Mouse (Mus musculus) midbrain, embryonic 16.5 days (tissue): ENCODE data around the gene Brd7. TPM values are rescaled to one million over a fixed set of nuclear protein-coding genes. Genes with fewer than 3 reads are reported as not detected.
A peak's percentile ranks its signal among the peaks of the same experiment; 100 is the strongest.

Experiments used
- ATAC-seq: fragments of 200-750 bp; cut with Nextera tagmentation; 2 replicates; pipeline ENCODE4 v1.8.0; 2017; ENCODE audit warnings: moderate TSS enrichment
- H3K27ac ChIP-seq: fragments of 300-500 bp; sonication (generic); 2 replicates; pipeline ENCODE4 v1.5.1; 2014; ENCODE audit warnings: mild to moderate bottlenecking, low read length, mixed read lengths
- H3K27me3 ChIP-seq: fragments of 300-500 bp; sonication (generic); 2 replicates; pipeline ENCODE4 v1.6.1; 2014; ENCODE audit warnings: low read depth, low read length, mixed read lengths; ENCODE audit not compliant: control insufficient read depth, insufficient read depth
- H3K36me3 ChIP-seq: fragments of 300-500 bp; sonication (generic); 2 replicates; pipeline ENCODE4 v1.6.1; 2014; ENCODE audit warnings: mild to moderate bottlenecking, low read length, moderate library complexity, mixed read lengths; ENCODE audit not compliant: control insufficient read depth, insufficient read depth
- H3K4me1 ChIP-seq: fragments of 300-500 bp; sonication (generic); 2 replicates; pipeline ENCODE4 v1.6.1; 2014; ENCODE audit warnings: mild to moderate bottlenecking, low read length, mixed read lengths; ENCODE audit not compliant: control insufficient read depth, insufficient read depth
- H3K4me2 ChIP-seq: fragments of 300-500 bp; sonication (generic); 2 replicates; pipeline ENCODE4 v1.6.1; 2014; ENCODE audit warnings: mild to moderate bottlenecking, low read length, mixed read lengths
- H3K4me3 ChIP-seq: fragments of 300-500 bp; sonication (generic); 2 replicates; pipeline ENCODE4 v1.5.1; 2014; ENCODE audit warnings: low read depth, mild to moderate bottlenecking, low read length, moderate library complexity, mixed read lengths
- H3K9ac ChIP-seq: fragments of 300-500 bp; sonication (generic); 2 replicates; pipeline ENCODE4 v1.6.1; 2014; ENCODE audit warnings: low read depth, low read length, mixed read lengths
- H3K9me3 ChIP-seq: fragments of 300-500 bp; sonication (generic); replicated peaks from 2 replicates; pipeline ENCODE4 v1.6.1; 2014; ENCODE audit warnings: mild to moderate bottlenecking, low read length, mixed read lengths; ENCODE audit not compliant: control insufficient read depth, poor library complexity, severe bottlenecking
- WGBS: fragments of 180-500 bp; shearing (Covaris S2); extraction: QIAGEN DNeasy Blood & Tissue Kit; methylation state at CpG from one replicate; pipeline ENCODE4 v1.1.7; 2014; 5-methylcytosine and 5-hydroxymethylcytosine counted together
- polyA plus RNA-seq: library from polyadenylated mRNA; unstranded; fragments of >200 nt; fragmentation: Nextera tagmentation; extraction: Ambion mirVana; gene quantifications from 2 replicates; pipeline ENCODE4 v1.2.1, GENCODE M21; 2015

Brd7 gene
- polyA plus RNA-seq: 57.8 and 66.0 TPM in 2 replicates

DNA sequence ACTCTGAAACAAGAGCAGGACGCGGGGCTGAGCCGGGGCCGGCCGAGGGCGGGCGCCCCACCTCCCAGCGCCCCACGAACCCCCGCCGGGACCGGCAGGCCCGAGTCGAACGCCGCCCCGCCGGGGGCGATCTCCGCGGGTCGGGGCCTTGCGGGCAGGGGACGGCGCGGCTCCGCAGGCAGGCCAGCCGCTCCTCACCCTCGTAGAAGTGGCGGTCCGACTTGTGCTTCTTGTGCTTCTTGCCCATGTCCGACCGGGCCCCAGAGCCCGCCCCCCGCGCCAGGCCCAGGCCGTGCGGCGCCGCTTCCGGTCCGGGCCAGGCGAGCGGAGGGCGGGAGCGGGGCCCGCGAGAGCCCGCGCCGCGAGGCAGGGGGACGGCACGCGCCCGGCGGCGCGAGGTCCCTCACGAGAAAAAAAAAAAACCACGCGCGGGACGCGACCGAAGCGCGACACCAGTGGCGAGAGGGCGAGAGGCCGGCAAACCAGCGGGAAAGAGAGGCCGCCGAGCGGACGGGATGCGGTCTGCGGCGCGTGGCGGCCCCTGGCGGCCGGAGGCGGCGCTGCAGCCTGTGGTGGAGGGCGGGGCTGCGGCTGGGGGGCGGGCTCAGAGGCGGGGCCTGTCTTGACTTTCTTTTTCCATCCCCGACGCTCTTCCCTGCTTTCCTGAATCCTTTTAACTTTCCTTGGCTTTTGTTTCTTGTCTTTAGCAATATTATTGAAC is at the start of gene Brd7:
Brd7 (minus strand) TSS at position 487 of the 721 bp plus-strand sequence.
- Histone ChIP-seq H3K4me2 (peak within 1 kb of the TSS; percentile 97), H3K4me1 (peaks cover 24% of the 10 kb centered on the region), H3K9me3 (no peaks in the 10 kb centered on the region), H3K4me3 (peak within 1 kb of the TSS; percentile 98), H3K27ac (peak within 1 kb of the TSS; percentile 83), H3K9ac (peak within 1 kb of the TSS; percentile 89), H3K36me3 (peaks cover 8% of the 10 kb centered on the region; the same call in 1 of the 2 replicates), H3K27me3 (no peaks in the 10 kb centered on the region; the same call in 1 of the 2 replicates)
- ATAC-seq: peak; percentile 89
- under 1% methylated on average over 79 of the region's 91 CpGs for WGBS

DNA sequence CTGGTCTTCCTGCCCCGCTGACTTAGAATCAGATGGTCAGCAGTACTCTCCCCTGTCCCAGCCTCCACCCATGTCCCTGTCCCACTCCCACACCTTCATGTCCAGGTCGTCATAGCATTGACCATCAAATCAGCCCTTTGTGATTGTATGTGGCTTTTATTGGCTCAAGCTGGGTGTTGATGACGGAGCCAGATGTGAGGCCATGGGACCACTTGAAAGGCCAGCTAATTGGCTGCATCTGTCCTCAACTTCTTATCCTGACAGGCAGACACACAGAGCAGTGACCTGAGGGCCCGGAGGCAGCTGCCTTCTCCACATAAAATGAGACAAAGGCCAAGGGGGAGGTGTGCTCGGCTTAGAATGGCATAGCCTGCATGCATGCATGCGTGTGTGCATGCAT is 49.5 kb upstream of the Brd7 start:
- Histone ChIP-seq H3K4me1 (no peaks in the 10 kb centered on the region), H3K27me3 (no peaks in the 10 kb centered on the region), H3K9me3 (no peaks in the 10 kb centered on the region; the same call in 1 of the 2 replicates), H3K9ac (no peak overlapping the region), H3K4me2 (no peak overlapping the region), H3K4me3 (no peak overlapping the region), H3K27ac (no peak overlapping the region), H3K36me3 (no peaks in the 10 kb centered on the region)
- ATAC-seq: no peak
- 72% methylated on average over 6 of the region's 6 CpGs for WGBS

DNA sequence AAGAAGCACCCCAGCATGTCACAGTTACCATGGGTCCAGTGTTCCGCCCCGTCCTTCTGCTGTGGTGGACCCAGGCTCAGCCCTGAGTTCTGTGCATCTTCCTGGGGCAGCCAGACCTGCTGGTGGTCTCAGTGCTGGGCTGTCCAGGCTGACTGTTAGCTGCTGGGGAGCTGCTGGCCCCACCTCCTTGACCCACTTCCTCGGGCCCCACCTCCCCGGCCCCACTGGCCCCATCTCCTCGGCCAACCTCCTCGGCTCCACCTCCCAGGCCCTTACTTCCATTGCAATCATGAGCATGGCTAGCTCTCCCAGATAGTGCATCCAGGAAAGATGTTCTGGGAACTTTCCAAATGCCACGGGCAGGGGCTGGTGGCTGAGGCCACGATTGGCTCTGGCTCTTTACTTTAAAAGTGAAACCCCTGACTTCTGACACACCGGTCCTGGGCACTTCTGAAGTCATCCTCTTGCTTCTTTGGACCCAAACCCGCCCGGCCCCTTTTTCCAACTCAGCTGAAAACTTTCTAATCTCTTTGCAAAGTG is 47.5 kb upstream of the Brd7 start:
- Histone ChIP-seq H3K9ac (no peak overlapping the region), H3K36me3 (no peaks in the 10 kb centered on the region), H3K4me1 (no peaks in the 10 kb centered on the region), H3K9me3 (no peaks in the 10 kb centered on the region; the same call in 1 of the 2 replicates), H3K4me3 (no peak overlapping the region), H3K27ac (no peak overlapping the region), H3K4me2 (no peak overlapping the region), H3K27me3 (no peaks in the 10 kb centered on the region)
- WGBS: 65% methylated on average over 11 of the region's 11 CpGs
- ATAC-seq: no peak

DNA sequence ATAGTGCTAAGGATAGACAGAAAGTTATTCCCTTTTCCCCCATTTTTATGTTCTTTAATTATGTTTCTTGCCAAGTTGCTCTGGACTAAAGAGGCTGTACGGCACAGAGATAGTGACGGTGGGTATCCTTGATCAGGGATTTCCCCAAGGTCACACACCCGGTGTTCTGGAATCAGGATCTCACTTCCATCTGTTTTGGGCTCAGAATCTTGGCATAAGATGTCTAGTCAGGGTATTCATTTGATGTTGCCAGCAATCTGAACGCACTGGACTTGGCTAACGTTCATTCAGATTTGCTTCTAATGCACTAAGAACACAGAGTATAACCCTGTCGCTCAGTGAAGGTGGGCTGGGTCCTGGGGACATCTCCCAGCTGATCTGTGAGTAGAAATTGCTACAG is 45.7 kb upstream of the Brd7 start:
- no peaks in the 10 kb centered on the region for H3K27me3 ChIP-seq
- H3K9me3 ChIP-seq: no peaks in the 10 kb centered on the region; the same call in 1 of the 2 replicates
- no peak for ATAC-seq
- no peak overlapping the region for H3K4me3 ChIP-seq
- no peak overlapping the region for H3K4me2 ChIP-seq
- H3K4me1 ChIP-seq: no peaks in the 10 kb centered on the region
- H3K9ac ChIP-seq: no peak overlapping the region
- no peak overlapping the region for H3K27ac ChIP-seq
- 91% methylated on average over 6 of the region's 6 CpGs for WGBS
- H3K36me3 ChIP-seq: no peaks in the 10 kb centered on the region

DNA sequence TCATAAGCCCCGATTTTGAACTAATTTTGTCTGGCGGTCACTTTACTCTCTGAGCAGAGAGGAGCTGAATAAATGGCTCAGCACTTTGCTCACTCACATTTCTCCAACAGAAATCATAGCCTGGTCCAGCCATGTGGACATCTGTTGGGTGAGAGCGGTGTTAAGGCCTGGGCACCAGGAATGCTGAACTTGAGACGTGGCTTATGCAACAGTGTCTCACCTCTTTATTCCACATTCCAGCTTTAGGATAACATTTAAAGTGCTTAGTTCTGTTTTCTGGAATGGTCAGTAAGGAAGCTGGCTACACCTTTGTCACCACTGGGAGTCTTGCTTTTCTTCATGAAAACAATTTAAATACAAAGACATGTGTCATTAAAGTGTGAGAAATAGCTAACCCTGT is 36.1 kb upstream of the Brd7 start:
- H3K4me1 ChIP-seq: no peaks in the 10 kb centered on the region
- 94% methylated on average over 4 of the region's 4 CpGs for WGBS
- no peaks in the 10 kb centered on the region for H3K9me3 ChIP-seq
- H3K27ac ChIP-seq: no peak overlapping the region
- no peaks in the 10 kb centered on the region for H3K27me3 ChIP-seq
- ATAC-seq: no peak
- H3K36me3 ChIP-seq: no peaks in the 10 kb centered on the region
- H3K9ac ChIP-seq: no peak overlapping the region
- no peak overlapping the region for H3K4me3 ChIP-seq
- H3K4me2 ChIP-seq: no peak overlapping the region

DNA sequence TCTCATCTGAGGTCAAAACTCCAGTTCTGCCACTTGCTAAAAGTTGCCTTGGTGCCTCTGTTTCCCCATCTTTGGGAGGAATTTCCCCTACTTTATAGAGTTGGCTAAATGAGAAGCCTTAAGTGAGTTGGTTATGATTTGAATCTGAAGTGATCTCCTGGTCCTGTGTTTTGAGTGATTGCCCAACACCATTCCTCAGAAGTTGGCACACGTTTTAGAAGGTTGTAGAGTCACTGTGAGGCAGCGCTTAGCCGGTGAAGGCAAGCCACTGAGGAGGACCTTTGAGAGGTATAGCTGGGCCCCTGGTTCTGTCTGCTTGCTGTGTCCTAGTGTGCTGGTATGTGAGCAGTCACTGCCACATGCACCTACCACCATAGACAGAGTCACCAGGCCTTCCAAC is 31.3 kb upstream of the Brd7 start:
- no peaks in the 10 kb centered on the region for H3K36me3 ChIP-seq
- no peak overlapping the region for H3K4me2 ChIP-seq
- no peak overlapping the region for H3K27ac ChIP-seq
- H3K27me3 ChIP-seq: no peaks in the 10 kb centered on the region
- H3K9ac ChIP-seq: no peak overlapping the region
- H3K4me1 ChIP-seq: no peaks in the 10 kb centered on the region
- H3K4me3 ChIP-seq: no peak overlapping the region
- no peak for ATAC-seq
- 92% methylated on average over 3 of the region's 3 CpGs for WGBS
- no peaks in the 10 kb centered on the region for H3K9me3 ChIP-seq

DNA sequence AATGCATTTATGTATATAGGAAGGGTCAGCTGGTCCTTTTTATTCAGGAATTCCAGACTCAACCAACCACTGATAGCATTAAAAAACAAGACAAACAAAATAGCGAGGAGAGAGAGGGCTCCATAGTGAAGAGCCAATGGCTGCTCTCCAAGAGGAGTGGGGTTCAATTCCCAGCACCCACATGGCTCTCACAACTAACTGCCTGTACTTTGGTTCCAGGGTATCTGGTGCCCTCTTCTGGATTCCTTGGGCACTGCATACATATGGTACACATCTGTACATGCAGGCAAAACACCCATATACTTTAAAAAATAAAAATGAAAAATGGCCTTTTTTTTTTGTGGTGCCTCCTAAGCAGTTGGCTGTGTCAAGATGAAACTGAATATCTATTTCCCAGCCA is 28.8 kb upstream of the Brd7 start:
- H3K27ac ChIP-seq: no peak overlapping the region
- H3K4me2 ChIP-seq: no peak overlapping the region
- no peaks in the 10 kb centered on the region for H3K36me3 ChIP-seq
- no peak overlapping the region for H3K9ac ChIP-seq
- no peaks in the 10 kb centered on the region for H3K4me1 ChIP-seq
- H3K27me3 ChIP-seq: no peaks in the 10 kb centered on the region
- 89% methylated on average over 1 of the region's 1 CpGs for WGBS
- no peak for ATAC-seq
- no peaks in the 10 kb centered on the region for H3K9me3 ChIP-seq
- no peak overlapping the region for H3K4me3 ChIP-seq

DNA sequence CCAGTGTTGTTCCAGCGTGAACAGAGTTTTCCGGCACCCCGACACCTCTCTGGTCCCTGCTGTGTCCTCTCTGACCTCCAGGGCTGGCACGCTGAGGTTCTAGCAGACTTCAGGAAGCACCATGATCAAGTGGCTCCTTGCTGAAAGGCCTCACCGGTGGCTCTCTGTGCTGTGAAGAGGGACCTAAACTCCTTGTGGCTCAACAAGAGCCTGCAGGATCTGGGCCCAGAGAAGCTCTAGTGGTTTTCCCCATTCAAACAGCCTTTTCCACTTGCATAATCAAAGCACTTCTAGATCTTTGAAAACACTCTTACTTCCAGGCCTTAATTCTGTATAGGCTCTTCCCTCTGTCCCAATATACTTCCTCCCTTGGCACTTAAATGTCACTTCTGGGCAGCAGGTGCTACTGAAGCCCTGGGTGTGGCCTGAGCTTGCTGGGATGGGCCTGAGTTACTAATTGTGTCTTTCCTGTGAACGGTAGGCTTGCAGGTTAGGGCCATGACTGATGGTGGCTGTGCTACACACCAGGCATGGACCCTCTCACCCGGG is 26.8 kb upstream of the Brd7 start:
- Histone ChIP-seq H3K9me3 (no peaks in the 10 kb centered on the region), H3K27ac (no peak overlapping the region), H3K27me3 (no peaks in the 10 kb centered on the region), H3K4me3 (no peak overlapping the region), H3K9ac (no peak overlapping the region), H3K4me2 (no peak overlapping the region), H3K4me1 (no peaks in the 10 kb centered on the region), H3K36me3 (no peaks in the 10 kb centered on the region)
- ATAC-seq: no peak
- 82% methylated on average over 7 of the region's 7 CpGs for WGBS

DNA sequence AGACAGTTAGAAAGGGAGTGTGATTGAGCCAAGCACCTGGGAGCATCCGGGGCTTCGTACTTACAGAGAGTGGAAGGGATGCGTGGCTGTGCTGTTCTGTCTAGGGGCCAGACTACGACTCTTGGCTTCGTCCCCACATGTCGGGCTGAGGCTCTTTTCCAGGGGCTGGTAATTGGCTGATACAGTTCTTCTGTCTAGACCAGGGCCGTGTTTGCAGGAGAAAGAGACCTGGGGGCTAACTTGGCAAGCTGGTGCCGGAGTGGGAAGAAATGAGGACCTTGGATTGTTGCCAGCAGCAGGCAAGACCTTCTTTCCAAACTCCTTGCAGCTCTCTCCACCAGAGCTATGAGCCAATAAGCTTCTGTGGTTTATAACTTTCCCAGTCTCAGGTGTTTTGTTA is 25.9 kb upstream of the Brd7 start:
- H3K27ac ChIP-seq: no peak overlapping the region
- no peaks in the 10 kb centered on the region for H3K27me3 ChIP-seq
- no peaks in the 10 kb centered on the region for H3K9me3 ChIP-seq
- 69% methylated on average over 8 of the region's 8 CpGs for WGBS
- no peak overlapping the region for H3K4me2 ChIP-seq
- no peaks in the 10 kb centered on the region for H3K36me3 ChIP-seq
- no peak for ATAC-seq
- H3K4me3 ChIP-seq: no peak overlapping the region
- no peak overlapping the region for H3K9ac ChIP-seq
- no peaks in the 10 kb centered on the region for H3K4me1 ChIP-seq
